Mouse (Mus musculus) regulatory T cell (primary cell): ENCODE results near the gene Catsperz.

Experiments used
- in situ Hi-C: fragments of 300-600 bp; cut with MboI, MseI; formaldehyde crosslinking; loops from one replicate; pipeline ENCODE4 v1.15.1; 2025; ENCODE audit warnings: high pct_unique_total_duplicates

The Catsperz gene

GRCm38 (mm10) chr19:6925307-6925573 is at the start of gene Catsperz:
Gene Catsperz (minus strand): TSS chr19:6925380.
- in situ Hi-C loops: no loop called here

DNA sequence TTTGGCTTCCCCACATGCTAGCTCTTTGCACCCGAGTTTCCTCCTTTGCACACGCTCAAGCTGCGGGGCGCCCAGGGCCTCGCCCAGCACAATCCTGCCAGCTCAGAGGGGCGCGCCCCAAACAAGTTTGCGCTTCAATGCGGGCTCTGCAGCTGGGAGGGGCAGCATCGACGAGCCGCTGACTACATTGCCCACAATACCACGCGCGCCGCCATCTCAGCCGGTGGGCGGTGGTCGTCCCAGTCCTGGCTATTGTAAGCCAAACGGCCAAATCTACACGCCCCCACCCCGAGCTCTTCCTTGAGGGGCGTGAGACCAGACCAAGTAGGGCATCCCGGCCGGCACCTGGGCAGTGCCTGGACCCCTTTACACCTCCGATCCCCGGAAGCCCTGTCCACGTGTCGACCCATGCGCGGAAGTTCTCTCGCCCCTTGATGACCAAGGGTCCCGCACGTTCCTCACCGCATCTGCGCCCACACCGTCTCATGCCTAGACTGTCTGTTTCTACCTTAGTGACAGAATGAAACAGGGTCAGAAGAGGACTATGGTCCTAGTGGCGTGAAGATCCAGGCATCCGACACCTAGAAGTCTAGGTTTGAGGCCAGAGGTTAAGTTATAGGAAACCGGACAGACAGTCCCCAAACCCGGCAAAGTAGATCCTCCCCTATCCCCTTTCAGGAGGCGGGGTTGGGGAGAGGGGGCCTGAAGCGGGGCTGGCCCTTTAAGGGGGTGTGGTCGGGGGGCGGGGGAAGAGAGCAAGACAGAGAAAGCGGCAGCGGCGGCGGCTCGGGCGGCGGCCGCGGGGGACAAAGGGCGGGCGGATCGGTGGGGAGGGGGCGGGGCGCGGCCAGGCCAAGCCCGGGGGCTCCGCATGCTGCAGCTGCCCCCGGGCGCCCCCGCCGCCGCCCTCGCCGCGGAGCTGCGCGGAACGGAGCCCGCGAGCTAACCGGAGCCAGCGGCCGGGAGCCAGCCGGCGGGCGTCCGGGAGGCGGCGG is 49.3 kb upstream of the Catsperz start, which contains the start of gene Ppp1r14b:
TSS of gene Ppp1r14b (plus strand) at position 758 of the 995 bp plus-strand sequence.
- in situ Hi-C loops: loop anchor here (10.0 kb wide), 1 partner anchor 900 kb away; the partner anchor contains the start of gene Vps51

GRCm38 (mm10) chr19:6973581-6974190 is 48.5 kb upstream of the Catsperz start:
- in situ Hi-C loops: loop anchor here (10.0 kb wide), 1 partner anchor 899 kb away; the partner anchor contains the start of gene Vps51

DNA sequence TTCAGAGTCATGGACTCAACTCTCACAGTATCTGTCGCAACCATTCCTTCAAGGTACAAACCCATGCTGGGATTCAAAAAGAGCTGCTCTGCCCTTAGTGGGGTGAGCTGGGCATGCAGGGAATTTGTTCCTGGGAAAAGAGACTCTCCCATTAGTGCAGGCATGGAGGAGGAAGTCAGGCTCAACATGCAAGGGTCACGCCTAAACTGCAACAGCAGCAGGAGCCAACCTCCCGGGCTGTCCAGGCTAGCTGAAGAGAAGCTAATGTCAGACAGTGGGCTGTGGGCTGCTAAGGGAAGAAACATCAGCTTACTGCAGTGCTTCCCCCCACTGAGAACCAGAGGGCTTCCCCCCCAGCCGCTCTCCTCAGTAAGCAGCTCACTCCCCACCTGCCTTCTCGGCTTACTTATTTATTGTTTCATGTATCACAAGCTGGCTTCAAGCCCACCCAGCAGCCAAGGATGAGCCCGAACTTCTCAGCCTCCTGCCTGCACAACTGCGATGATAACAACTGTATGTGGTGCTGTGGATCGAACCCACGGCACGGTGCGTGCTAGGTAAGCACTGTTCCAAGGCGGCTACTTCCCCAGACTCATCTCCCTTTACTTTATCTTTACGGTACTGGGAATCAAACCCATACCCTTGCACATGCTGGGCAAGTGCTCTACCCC is 47.2 kb upstream of the Catsperz start:
- in situ Hi-C loops: loop anchor here (10.0 kb wide), 1 partner anchor 898 kb away; the partner anchor contains the start of gene Vps51

DNA sequence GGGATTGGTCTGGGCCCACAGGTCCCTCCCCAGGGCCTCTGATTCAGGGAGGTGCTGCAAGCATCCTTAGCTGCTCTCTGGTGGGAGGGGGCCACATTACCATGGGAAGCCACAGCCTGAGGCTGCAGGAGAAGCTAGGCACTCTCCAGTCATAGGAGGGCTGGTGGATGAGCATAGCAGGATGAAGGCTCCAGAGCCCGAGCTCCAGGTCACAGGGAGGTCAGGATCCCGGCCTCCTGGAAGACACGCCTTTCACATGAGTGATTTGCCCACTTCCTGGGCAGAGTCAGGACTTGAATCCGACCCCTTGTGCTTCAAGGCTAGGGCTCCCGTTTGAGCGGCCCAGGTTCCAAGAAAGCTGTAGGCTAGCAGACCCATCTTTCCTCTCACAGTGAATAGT is 46.5 kb upstream of the Catsperz start:
- in situ Hi-C loops: loop anchor here (10.0 kb wide), 1 partner anchor 897 kb away; the partner anchor contains the start of gene Vps51

DNA sequence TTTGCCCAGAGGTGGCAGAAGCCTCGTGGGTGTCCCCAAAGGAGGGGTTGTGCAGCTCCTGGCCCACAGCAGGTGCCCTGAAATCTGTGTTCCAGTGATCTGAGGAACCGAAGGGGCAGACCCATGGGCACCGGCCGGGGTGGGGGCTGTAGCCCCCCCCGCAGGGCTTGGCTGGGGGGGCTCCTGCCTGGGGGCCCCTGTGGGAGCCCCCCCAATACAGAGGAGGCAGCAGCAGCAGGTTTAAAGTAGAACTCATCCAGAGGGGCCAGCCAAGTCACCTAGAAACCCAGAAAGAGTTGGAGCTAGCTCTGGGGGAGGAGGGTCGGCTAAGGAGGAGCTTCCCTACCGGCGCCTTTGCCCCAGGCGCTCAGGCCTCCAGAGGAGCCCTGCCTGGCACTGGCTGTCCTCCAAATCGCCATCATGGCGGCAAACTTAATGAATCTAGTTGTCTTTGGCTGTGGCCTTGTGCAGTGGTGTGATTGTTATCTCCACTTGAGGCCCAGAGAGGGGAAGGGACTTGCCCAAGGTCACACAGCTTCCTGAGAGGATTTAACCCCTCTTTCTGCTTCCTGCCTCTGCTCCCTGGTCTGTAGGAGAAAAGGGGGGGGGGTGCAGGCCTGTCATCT is 45.4 kb upstream of the Catsperz start:
- in situ Hi-C loops: loop anchor here (10.0 kb wide), 1 partner anchor 896 kb away; the partner anchor contains the start of gene Vps51

GRCm38 (mm10) chr19:6969665-6970381 is 44.6 kb upstream of the Catsperz start:
- in situ Hi-C loops: loop anchor here (10.0 kb wide), 1 partner anchor 895 kb away; the partner anchor contains the start of gene Vps51

- in situ Hi-C loops: no loop called here
These were observed 44.1 kb upstream of the Catsperz start for GRCm38 (mm10) chr19:6969291-6969664.

DNA sequence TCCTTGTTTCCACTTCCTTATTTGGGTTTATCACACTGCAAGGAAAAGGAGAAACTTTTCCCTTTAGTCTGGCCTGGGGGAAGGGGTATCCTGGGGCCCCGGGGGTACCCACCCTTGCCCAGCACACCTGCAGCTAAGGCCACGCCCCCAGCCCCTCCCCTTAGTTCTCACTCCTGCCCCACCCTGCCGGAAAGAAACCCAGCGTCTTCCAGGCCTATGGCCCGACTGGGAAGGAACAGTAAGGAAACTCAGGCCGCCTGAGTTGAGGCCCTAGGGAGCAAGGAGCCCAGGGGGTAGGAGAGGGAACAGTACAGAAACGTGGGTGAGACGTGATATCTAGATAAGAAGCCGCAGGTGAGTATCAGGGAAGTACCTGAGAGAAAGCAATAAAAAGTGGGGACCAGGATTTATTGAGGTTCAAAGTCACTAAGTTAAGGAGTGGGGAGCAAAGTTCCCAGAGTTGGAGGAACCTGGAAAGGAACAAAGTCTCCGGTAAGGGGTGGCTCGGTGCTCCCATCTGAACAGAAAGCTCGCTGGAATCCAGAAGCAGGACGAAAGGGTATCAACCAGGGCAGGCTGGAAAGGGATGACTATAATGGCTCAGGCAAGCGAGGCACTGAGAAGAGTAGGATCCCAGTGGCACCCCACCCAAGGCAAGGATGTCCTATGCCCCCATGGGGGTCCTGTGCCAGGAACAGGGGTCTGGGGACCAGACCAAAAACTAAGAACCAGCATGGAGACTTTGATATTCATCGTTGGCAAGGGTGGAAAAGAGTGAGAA is 43.5 kb upstream of the Catsperz start:
- in situ Hi-C loops: no loop called here

DNA sequence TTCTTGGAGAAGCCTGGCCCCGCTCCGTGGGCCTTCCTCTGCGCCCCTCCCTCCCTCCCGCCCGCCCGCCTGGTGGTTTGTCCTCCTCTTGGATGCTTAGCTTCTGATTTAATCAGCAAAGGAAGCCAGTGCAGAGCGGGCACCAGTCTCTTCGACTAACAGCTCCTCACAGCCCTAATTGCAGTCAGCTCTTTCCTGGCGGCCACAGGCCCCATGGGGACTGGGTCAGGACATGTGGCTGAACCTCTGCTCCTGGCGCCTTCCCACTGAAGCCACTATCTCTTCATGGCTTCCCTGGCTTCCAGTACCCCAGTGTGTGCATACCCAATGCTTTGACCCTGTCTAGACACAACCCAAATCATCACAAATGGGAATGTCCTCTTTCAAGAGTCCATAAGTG is 31.3 kb upstream of the Catsperz start:
- in situ Hi-C loops: loop anchor here (10.0 kb wide), 1 partner anchor 1312 kb away; no protein-coding TSS in a partner anchor

GRCm38 (mm10) chr19:6955424-6955823 is 30.2 kb upstream of the Catsperz start:
- in situ Hi-C loops: loop anchor here (10.0 kb wide), 1 partner anchor 1311 kb away; no protein-coding TSS in a partner anchor

DNA sequence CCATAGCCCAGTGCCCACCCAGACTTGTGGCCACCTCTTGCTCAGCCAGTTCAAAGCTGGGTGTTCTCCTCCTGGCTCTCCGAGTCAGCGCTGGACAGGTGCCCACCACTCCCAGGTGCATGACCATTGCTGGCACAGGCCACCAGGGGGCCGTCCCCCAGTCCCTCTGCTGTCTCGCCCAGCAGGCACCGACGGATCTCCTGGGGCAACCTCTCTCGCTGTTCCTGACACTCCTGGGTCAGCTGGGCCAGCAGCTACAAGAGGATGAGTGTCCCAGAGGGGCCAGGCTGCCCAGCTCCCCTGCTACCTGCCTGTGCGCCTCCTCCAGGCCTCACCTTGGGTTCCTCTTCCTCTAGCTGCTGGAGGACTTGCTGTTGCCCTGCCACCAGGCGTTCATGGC is 28.9 kb upstream of the Catsperz start:
- in situ Hi-C loops: loop anchor here (10.0 kb wide), 1 partner anchor 1309 kb away; no protein-coding TSS in a partner anchor

- in situ Hi-C loops: loop anchor here (10.0 kb wide), 1 partner anchor 1308 kb away; no protein-coding TSS in a partner anchor
These were observed 27.5 kb upstream of the Catsperz start for GRCm38 (mm10) chr19:6952712-6953037.

- in situ Hi-C loops: loop anchor here (10.0 kb wide), 1 partner anchor 1307 kb away; no protein-coding TSS in a partner anchor
These were observed 27.0 kb upstream of the Catsperz start for GRCm38 (mm10) chr19:6951994-6952711.

DNA sequence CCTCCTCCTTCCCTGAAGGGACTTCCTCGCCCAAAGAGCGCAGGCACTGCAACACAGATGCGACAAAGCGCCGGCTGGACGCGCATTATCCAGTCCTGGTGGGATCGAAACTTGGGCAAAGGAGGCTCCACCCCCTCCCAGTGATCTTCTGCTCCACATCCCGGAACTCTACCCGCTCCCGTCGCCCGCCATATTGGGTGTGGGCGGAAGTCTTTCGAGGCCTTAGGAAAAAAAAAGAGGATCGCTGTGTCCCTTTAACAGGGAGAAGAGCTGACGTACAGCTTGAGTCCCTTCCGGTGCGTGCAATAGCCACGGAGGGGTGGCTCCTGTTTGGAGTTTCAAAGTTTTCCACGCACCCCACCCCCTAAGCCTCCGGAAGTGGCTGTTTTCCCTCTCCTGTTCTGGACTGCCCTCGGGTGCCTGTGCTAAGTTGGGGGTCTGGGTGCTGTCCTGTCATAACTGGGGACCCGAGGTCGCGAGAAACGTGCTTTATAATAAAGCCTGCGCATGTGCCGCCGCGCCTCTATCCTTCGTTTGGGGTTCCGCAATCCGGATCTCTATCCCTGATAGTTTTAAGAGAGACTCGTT is 26.3 kb upstream of the Catsperz start:
- in situ Hi-C loops: loop anchor here (10.0 kb wide), 1 partner anchor 1307 kb away; no protein-coding TSS in a partner anchor

GRCm38 (mm10) chr19:6950613-6951153 is 25.5 kb upstream of the Catsperz start:
- in situ Hi-C loops: loop anchor here (10.0 kb wide), 1 partner anchor 1306 kb away; no protein-coding TSS in a partner anchor

GRCm38 (mm10) chr19:6949951-6950350 is 24.8 kb upstream of the Catsperz start:
- in situ Hi-C loops: loop anchor here (10.0 kb wide), 1 partner anchor 1305 kb away; no protein-coding TSS in a partner anchor

- in situ Hi-C loops: no loop called here
These were observed 24.4 kb upstream of the Catsperz start for GRCm38 (mm10) chr19:6949532-6949931.
